Mouse (Mus musculus) brain, embryonic 14.5 days (tissue): ENCODE measurements around the gene Clhc1. TPM values are rescaled to one million over a fixed set of nuclear protein-coding genes. Genes with fewer than 3 reads are reported as not detected.
A peak's percentile ranks its signal among the peaks of the same experiment; 100 is the strongest.
"Not testable (repeated sequence)": the region's sequence is repeated elsewhere in the genome, so short reads cannot be mapped to it uniquely, and the experiment has no call there.

Source experiments
- DNase-seq: peaks from one replicate; pipeline ENCODE4 v3.0.0-alpha.2; 2011; ENCODE audit warnings: low read depth
- CTCF ChIP-seq: fragments of 200-500 bp; IDR thresholded peaks from 2 replicates; pipeline ENCODE4 v1.5.1; 2012; ENCODE audit warnings: inconsistent platforms, mild to moderate bottlenecking, moderate library complexity, borderline replicate concordance; ENCODE audit not compliant: insufficient read depth, insufficient read length; ENCODE audit errors: extremely low read depth
- POLR2A ChIP-seq: fragments of 200-500 bp; IDR thresholded peaks from 2 replicates; pipeline ENCODE4 v1.6.1; 2012; ENCODE audit warnings: mild to moderate bottlenecking, inconsistent platforms, borderline replicate concordance; ENCODE audit not compliant: poor library complexity, insufficient read depth, insufficient read length, severe bottlenecking; ENCODE audit errors: extremely low read depth
- polyA plus RNA-seq: library from polyadenylated mRNA; depleted of rRNA; stranded (reverse); fragments of >200 nt; gene quantifications from 2 replicates; pipeline ENCODE4 v1.2.3, GENCODE M21; 2012

Clhc1 gene
- polyA plus RNA-seq, 1 experiment, result 0.23 TPM

DNA sequence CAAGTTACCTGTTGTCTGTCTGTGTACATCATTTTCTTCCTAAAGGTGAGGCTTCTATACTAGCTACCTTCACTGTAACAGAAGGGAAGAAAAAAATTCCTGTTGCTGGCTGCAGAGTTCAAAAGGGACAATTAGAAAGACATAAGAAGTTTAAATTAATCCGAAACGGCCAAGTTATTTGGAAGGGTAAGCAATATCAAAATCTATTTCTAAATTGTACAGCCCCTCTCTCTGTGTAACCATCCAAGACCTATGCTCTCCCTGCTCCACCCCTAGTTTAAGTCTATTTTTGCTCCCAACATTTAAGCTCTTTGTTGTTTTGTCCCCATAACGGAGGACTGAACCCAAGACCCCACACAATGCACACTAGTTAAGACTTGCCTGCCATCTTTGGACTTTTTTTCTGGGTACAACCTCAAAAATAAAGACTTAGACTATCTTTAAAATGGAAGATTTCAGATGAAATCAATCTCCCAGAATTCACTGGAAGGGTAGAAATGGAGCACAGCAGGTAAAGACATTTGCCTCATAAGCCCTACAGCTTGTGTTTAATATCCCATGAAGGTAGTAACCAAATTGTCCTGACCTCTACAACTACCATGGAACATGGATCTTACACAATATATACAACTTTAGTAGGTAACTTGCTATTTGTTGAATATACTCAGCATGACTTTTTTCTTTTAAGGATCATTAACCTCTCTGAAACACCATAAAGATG is 3.4 kb upstream of the Clhc1 start:
- TF ChIP-seq POLR2A (no peak), CTCF (no peak)
- DNase-seq, result no peak

DNA sequence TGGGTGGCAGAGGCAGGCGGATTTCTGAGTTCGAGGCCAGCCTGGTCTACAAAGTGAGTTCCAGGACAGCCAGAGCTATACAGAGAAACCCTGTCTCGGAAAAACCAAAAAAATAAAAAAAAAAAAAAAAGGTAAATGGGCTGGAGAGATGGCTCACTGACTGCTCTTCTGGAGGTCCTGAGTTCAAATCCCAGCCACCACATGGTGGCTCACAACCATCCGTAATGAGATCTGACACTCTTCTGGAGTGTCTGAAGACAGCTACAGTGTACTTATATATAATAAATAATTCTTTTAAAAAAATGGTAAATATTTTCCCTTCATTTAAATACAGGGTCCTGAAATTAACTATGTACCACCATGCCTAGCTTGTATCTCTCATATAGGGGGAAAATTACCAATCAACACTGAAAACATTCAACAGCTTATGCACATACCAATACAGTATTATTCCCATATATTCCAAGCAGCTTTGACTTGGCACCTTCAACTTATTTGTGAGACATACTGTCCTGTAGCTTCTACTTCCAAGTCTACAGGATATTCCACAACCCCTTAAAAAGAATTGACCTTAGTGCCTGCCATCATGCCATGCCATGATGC is 2.5 kb upstream of the Clhc1 start:
- DNase-seq, result not testable (repeated sequence)

DNA sequence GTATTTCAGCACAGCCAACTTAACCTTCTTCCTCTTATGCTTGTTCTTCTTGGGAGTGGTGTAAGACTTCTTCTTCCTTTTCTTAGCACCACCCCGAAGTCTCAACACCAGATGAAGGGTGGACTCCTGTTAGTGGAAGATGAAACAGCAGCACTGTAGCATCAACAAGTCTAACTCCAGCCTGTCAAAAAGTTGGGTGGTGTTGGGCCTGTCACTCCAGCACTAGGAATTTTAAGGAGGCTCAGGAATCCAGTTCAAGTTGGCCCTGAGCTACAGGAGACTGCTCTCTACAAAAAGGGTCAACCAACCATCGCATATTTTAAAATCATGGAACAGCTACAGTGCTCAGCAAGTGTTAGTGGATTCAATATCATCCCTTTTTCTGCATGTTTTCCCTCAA is 1.5 kb upstream of the Clhc1 start:
- not testable (repeated sequence) for DNase-seq

DNA sequence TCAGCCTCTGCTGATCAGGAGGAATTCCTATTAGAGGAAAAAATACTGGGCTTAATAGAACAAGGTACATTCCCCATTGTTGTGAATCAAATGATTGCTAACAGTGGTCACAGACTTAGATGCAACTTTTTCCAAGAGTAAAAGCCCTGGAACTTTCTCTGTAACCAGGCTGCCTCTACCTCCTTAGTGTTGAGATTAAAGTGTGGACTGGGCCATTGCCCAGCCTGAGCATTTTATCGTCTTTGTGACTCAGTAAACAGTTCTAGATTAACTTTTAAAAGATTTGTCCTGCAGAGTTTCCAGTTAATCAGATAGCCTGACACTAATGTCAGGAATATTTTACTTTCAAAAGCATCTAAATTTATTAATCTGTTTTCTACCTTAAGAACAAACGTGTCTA is 988 bp upstream of the Clhc1 start:
- TF ChIP-seq POLR2A, result no peak
- TF ChIP-seq CTCF, result no peak
- DNase-seq, result no peak

DNA sequence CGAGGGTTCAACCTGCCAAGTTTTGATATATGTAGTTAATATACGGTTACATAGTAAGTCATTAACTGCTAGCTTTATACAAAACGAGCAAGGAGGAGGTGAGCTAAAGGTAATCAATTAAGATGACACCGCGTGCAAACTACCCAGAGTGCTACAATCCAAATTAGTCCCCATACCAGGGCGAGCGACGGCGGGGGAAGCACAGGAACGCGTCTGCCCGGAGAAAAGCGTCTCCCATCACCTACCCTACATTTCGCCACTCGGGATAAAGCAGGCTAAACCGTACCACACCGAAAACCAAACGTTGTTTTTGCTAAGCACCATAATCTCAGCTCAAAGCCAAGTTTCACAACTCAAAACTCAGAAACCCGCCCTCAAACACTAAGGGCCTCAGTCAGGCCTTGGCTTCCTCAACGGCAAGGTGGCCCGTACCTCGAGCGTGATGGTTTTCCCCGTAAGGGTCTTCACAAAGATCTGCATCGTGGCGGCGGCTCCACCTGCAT is 450 bp upstream of the Clhc1 start:
- TF ChIP-seq CTCF (no peak), POLR2A (no peak)
- DNase-seq, result no peak

DNA sequence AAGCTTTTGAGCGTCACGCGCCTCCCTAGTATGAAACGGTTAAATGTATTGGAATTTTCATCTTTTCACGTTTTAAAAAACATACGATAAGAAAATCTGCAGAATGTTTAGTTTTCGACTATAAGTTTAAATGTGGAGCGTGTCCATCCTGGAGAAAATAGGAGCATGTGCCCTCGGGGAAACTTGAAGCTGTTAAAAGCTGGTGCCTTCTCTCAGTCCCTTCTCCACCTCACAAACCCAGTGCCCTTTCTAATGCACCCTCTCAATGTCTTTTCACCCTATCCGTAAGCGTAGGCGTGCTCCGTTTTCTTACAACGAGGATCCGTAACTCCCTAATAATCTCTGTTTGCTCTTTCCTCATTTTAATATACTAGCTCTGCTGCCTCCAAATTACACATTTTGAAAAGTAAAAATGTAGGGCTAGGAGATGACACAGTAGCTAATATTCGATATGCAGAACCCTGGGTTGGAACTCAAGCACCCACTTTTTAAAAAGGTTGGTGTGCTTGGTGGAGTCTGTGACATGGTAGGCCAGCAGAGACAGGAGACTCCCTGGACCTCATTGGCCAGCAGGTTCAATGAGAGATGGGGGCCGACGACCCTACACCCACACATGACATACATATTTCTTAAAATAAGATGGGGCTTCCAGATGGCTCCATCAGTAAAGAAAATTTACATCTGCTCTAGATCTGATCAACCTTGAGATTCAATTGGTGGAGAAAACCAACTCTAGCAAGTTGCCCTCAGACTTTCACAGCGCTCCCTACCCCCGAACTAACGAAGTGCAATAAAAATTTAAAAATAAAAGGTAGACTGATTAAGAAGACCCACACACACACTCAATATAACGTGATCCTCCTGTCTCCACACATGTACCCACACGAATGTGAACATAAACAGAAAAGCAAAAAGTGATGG is 1.0 kb downstream of the Clhc1 start:
- TF ChIP-seq CTCF (no peak), POLR2A (no peak)
- DNase-seq, result no peak

DNA sequence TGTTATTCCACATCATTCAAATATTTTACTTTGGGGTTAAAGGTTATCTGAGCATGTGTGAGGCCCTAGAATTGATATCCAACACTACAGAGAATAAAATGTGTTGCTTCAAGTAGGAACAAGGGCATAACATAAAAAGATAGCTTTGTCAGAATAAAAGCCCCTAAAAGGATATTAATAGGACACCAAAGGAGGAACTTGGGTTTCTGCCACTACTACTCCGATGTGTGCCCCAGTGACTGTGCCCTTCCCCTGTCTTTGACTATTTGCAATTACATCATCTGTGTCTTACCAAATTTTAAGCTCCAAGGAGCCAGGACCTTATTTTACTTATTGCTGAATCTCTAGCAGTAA is 1.7 kb downstream of the Clhc1 start:
- DNase-seq, result no peak
- TF ChIP-seq POLR2A (no peak), CTCF (no peak)

DNA sequence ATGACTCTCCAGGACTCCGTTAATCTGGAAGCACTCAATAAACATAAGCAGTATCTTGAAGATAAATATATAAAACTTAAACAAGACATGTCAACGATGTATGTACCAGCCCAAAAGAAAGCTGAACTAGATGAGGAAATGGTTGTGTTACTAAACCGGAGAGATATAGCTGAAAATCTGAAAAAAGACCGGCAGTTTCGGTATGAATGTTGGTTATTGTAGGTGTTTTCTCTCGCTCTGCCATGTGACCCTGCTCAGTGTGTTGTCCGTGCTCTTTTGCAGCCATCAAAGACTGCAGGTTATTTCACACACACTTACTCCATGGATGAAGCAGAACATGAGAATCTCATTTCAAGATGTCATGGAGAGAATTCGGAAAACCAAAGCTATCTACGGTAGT is 12.7 kb downstream of the Clhc1 start:
- DNase-seq, result no peak
- no peak for TF ChIP-seq CTCF
- TF ChIP-seq POLR2A, result no peak

DNA sequence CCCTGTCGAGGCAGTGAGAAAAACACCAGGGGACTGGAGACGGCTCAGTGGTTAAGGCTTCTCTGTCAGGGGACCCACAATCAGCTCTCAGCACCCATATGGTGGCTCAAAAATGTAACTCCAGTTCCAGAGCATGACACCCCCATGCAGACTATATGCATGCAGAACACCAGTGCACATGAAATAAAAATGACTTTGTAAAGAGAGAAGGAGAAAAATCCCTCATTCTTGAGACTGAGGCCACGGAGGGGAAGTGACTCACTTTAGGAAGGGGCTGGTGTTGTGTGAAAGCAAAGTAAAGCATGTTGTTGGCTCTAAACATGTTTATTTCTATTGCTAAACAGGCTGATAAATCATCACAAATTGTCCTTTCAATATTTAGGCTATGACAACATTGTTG is 13.2 kb downstream of the Clhc1 start:
- DNase-seq, result no peak
- TF ChIP-seq CTCF, result no peak
- no peak for TF ChIP-seq POLR2A

DNA sequence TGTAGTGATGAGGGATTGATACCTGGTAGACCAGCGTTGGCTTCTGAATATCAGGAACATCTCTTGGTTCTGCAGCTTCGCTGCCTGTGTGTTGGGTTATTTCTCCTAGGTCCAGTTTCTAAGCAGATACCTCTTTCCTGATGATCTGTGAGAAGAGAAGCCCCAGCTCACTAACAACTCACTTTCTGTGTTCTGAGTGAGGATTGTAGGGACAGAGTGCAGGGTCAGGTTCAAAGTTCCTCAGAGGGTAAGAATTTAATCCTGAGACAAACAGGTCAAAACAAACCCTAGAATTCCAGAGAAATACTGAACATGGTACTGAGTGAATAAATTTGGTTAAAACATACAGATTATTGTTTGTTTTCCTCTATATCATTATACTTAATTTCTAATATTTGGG is 15.7 kb downstream of the Clhc1 start:
- no peak for DNase-seq
- TF ChIP-seq POLR2A, result no peak
- no peak for TF ChIP-seq CTCF

DNA sequence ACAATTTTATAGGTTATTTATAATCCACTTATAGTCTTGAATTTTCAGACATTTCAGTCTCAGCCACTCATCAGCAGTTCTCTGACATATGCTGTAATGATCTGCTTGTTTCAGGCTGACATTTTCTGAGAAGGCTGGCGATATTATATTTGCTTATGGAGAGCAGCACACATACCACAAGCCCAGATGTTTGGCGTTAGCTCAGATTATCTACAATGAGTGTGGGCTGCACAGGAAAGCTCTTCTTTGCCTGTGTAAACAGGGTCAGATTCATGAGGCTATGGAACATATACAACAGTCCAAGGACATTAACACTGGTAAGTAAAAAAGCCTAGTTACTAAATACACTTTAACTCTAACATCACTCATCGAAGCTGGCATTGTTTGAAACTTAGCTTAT is 23.8 kb downstream of the Clhc1 start:
- no peak for TF ChIP-seq CTCF
- TF ChIP-seq POLR2A, result no peak
- peak; percentile 4 for DNase-seq

DNA sequence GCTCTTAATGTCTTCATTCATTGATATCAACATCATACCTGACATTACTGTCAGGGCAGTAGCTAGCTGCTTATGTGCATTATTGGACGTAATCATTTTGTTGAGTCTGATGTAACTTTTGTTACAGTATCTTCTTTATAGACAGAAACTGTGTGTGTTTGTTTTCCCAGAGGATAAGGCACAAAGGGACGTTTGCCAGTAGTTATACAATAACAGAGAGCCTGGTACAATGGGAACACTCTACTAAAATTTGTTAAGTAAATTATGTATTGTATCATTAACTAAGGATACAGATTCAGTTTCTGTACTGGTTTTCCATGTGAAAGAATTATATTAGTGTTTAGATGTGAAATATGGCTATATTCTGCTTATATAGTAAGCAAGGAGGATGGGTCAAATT is 24.9 kb downstream of the Clhc1 start:
- DNase-seq, result no peak
- TF ChIP-seq CTCF (no peak), POLR2A (no peak)

DNA sequence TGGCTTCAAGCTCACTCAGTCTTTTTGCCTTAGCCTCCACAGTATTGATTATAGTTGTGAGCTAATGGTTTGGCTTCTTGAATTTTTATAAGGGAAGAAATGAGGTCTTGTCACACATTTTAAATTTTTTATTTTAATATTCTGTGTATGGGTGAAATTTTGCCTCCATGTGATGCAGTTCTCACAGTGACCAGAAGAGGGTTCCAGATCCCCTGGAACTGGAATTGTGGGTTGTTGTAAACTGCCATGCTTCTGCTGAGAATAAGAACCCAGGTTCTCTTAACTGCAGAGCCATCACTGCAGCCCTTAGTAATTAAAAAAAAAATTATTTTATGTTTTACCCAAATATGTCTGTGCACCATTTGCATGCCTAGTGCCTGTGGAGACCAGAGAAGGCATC is 31.9 kb downstream of the Clhc1 start:
- no peak for DNase-seq

More for the DNA sequence above, 31.9 kb downstream of the Clhc1 start:
- TF ChIP-seq CTCF, result peak; percentile 36; the same call in 1 of the 2 replicates
- TF ChIP-seq POLR2A, result no peak
